Mouse (Mus musculus): ENCODE results near the gene Spata20. TPM values are rescaled to one million over a fixed set of nuclear protein-coding genes. Genes with fewer than 3 reads are reported as not detected.

Gene Spata20
- polyA plus RNA-seq, 1 experiment from 2014 or later: not detected

GRCm38 (mm10) chr11:94451091-94451773 is 34.7 kb downstream of the Spata20 start:
- Histone ChIP-seq H3K4me3 (ENCODE audit: control insufficient read depth in 1 of 2, insufficient read depth in 1 of 2, low read depth in 1 of 2, low read length in 2 of 2) (no peak overlapping the region), H3K27me3 (ENCODE audit: control insufficient read depth, insufficient read depth, low read length) (no peaks in the 10 kb centered on the region), H3K36me3 (ENCODE audit: control insufficient read depth, insufficient read depth, low read length) (no peaks in the 10 kb centered on the region), H3K27ac (replicated peaks in 1 of 2; ENCODE audit: control insufficient read depth in 1 of 2, insufficient read depth in 1 of 2, low read depth in 2 of 2, low read length in 2 of 2) (peak overlapping the region; percentile 82 to 95), H3K4me2 (ENCODE audit: low read length) (peak overlapping the region; percentile 27), H3K9ac (ENCODE audit: low read length) (peak overlapping the region; percentile 41; the same call in 1 of the 2 replicates), H3K9me3 (ENCODE audit: control insufficient read depth, low read length) (no peaks in the 10 kb centered on the region), H3K4me1 (ENCODE audit: control insufficient read depth in 2 of 2, insufficient read depth in 2 of 2, low read length in 2 of 2) (peaks cover 44 to 45% of the 10 kb centered on the region in 2 experiments)
- WGBS: 11% methylated on average over 12 of the region's 12 CpGs
- peak; percentile 90 for ATAC-seq (ENCODE audit: insufficient number of reproducible peaks, insufficient read depth, low FRiP score, low read depth)

GRCm38 (mm10) chr11:94449886-94450285 is 36.1 kb downstream of the Spata20 start:
- no peak overlapping the region for H3K4me3 ChIP-seq (ENCODE audit: control insufficient read depth in 1 of 2, insufficient read depth in 1 of 2, low read depth in 1 of 2, low read length in 2 of 2)
- H3K4me1 ChIP-seq (ENCODE audit: control insufficient read depth in 2 of 2, insufficient read depth in 2 of 2, low read length in 2 of 2): peaks cover 44% of the 10 kb centered on the region in 2 experiments
- no peaks in the 10 kb centered on the region for H3K9me3 ChIP-seq (ENCODE audit: control insufficient read depth, low read length)
- H3K27me3 ChIP-seq (ENCODE audit: control insufficient read depth, insufficient read depth, low read length): no peaks in the 10 kb centered on the region
- ATAC-seq (ENCODE audit: insufficient number of reproducible peaks, insufficient read depth, low FRiP score, low read depth): peak; percentile 3; the same call in 1 of the 2 replicates
- H3K9ac ChIP-seq (ENCODE audit: low read length): 0 out of 2 replicates have a peak overlapping the region, but pooled peaks have one; percentile 32
- H3K27ac ChIP-seq (replicated peaks in 1 of 2; ENCODE audit: control insufficient read depth in 1 of 2, insufficient read depth in 1 of 2, low read depth in 2 of 2, low read length in 2 of 2): peak overlapping the region; percentile 71 to 95
- no peaks in the 10 kb centered on the region for H3K36me3 ChIP-seq (ENCODE audit: control insufficient read depth, insufficient read depth, low read length)
- WGBS: 24% methylated on average over 5 of the region's 5 CpGs
- H3K4me2 ChIP-seq (ENCODE audit: low read length): peak overlapping the region; percentile 27

- H3K36me3 ChIP-seq (ENCODE audit: control insufficient read depth, insufficient read depth, low read length): no peaks in the 10 kb centered on the region
- no peak overlapping the region for H3K9ac ChIP-seq (ENCODE audit: low read length)
- H3K9me3 ChIP-seq (ENCODE audit: control insufficient read depth, low read length): no peaks in the 10 kb centered on the region
- no peak overlapping the region for H3K4me3 ChIP-seq (ENCODE audit: control insufficient read depth in 1 of 2, insufficient read depth in 1 of 2, low read depth in 1 of 2, low read length in 2 of 2)
- WGBS: 58% methylated on average over 8 of the region's 8 CpGs
- H3K27me3 ChIP-seq (ENCODE audit: control insufficient read depth, insufficient read depth, low read length): no peaks in the 10 kb centered on the region
- no peak for ATAC-seq (ENCODE audit: insufficient number of reproducible peaks, insufficient read depth, low FRiP score, low read depth)
- no peak overlapping the region for H3K4me2 ChIP-seq (ENCODE audit: low read length)
- peaks cover 44 to 47% of the 10 kb centered on the region in 2 experiments for H3K4me1 ChIP-seq (ENCODE audit: control insufficient read depth in 2 of 2, insufficient read depth in 2 of 2, low read length in 2 of 2)
- H3K27ac ChIP-seq (replicated peaks in 1 of 2; ENCODE audit: control insufficient read depth in 1 of 2, insufficient read depth in 1 of 2, low read depth in 2 of 2, low read length in 2 of 2): peak overlapping the region; percentile 71 to 95
Observed at GRCm38 (mm10) chr11:94449239-94449638, 36.7 kb downstream of the Spata20 start.

- Histone ChIP-seq H3K9me3 (ENCODE audit: control insufficient read depth, low read length) (no peaks in the 10 kb centered on the region), H3K27me3 (ENCODE audit: control insufficient read depth, insufficient read depth, low read length) (no peaks in the 10 kb centered on the region), H3K9ac (ENCODE audit: low read length) (no peak overlapping the region; the same call in 1 of the 2 replicates), H3K4me3 (ENCODE audit: control insufficient read depth in 1 of 2, insufficient read depth in 1 of 2, low read depth in 1 of 2, low read length in 2 of 2) (no peak overlapping the region), H3K4me1 (ENCODE audit: control insufficient read depth in 2 of 2, insufficient read depth in 2 of 2, low read length in 2 of 2) (peaks cover 42 to 44% of the 10 kb centered on the region in 2 experiments), H3K4me2 (ENCODE audit: low read length) (no peak overlapping the region), H3K27ac (replicated peaks in 1 of 2; ENCODE audit: control insufficient read depth in 1 of 2, insufficient read depth in 1 of 2, low read depth in 2 of 2, low read length in 2 of 2) (no peak overlapping the region), H3K36me3 (ENCODE audit: control insufficient read depth, insufficient read depth, low read length) (no peaks in the 10 kb centered on the region)
- WGBS: 42% methylated on average over 3 of the region's 3 CpGs
- ATAC-seq (ENCODE audit: insufficient number of reproducible peaks, insufficient read depth, low FRiP score, low read depth): no peak
Observed at GRCm38 (mm10) chr11:94447017-94447416, 39.0 kb downstream of the Spata20 start.

- no peak for ATAC-seq (ENCODE audit: insufficient number of reproducible peaks, insufficient read depth, low FRiP score, low read depth)
- Histone ChIP-seq H3K36me3 (ENCODE audit: control insufficient read depth, insufficient read depth, low read length) (no peaks in the 10 kb centered on the region), H3K4me3 (ENCODE audit: control insufficient read depth in 1 of 2, insufficient read depth in 1 of 2, low read depth in 1 of 2, low read length in 2 of 2) (no peak overlapping the region), H3K27me3 (ENCODE audit: control insufficient read depth, insufficient read depth, low read length) (no peaks in the 10 kb centered on the region), H3K9ac (ENCODE audit: low read length) (no peak overlapping the region), H3K9me3 (ENCODE audit: control insufficient read depth, low read length) (no peaks in the 10 kb centered on the region), H3K4me1 (ENCODE audit: control insufficient read depth in 2 of 2, insufficient read depth in 2 of 2, low read length in 2 of 2) (peaks cover 36 to 44% of the 10 kb centered on the region in 2 experiments), H3K4me2 (ENCODE audit: low read length) (no peak overlapping the region), H3K27ac (replicated peaks in 1 of 2; ENCODE audit: control insufficient read depth in 1 of 2, insufficient read depth in 1 of 2, low read depth in 2 of 2, low read length in 2 of 2) (no peak overlapping the region)
- 54% methylated on average over 4 of the region's 4 CpGs for WGBS
Observed at GRCm38 (mm10) chr11:94445300-94445699, 40.7 kb downstream of the Spata20 start.

GRCm38 (mm10) chr11:94444829-94445228 is 41.1 kb downstream of the Spata20 start:
- Histone ChIP-seq H3K27ac (replicated peaks in 1 of 2; ENCODE audit: control insufficient read depth in 1 of 2, insufficient read depth in 1 of 2, low read depth in 2 of 2, low read length in 2 of 2) (no peak overlapping the region), H3K27me3 (ENCODE audit: control insufficient read depth, insufficient read depth, low read length) (no peaks in the 10 kb centered on the region), H3K9me3 (ENCODE audit: control insufficient read depth, low read length) (no peaks in the 10 kb centered on the region), H3K9ac (ENCODE audit: low read length) (no peak overlapping the region), H3K4me2 (ENCODE audit: low read length) (no peak overlapping the region), H3K4me3 (ENCODE audit: control insufficient read depth in 1 of 2, insufficient read depth in 1 of 2, low read depth in 1 of 2, low read length in 2 of 2) (no peak overlapping the region), H3K4me1 (ENCODE audit: control insufficient read depth in 2 of 2, insufficient read depth in 2 of 2, low read length in 2 of 2) (peaks cover 32 to 39% of the 10 kb centered on the region in 2 experiments), H3K36me3 (ENCODE audit: control insufficient read depth, insufficient read depth, low read length) (no peaks in the 10 kb centered on the region)
- ATAC-seq (ENCODE audit: insufficient number of reproducible peaks, insufficient read depth, low FRiP score, low read depth): no peak
- WGBS: 74% methylated on average over 5 of the region's 5 CpGs

- ATAC-seq (ENCODE audit: insufficient number of reproducible peaks, insufficient read depth, low FRiP score, low read depth): no peak
- H3K4me2 ChIP-seq (ENCODE audit: low read length): no peak overlapping the region
- peak overlapping the region; percentile 29 to 59; a peak in 3 of 4 replicates for H3K27ac ChIP-seq (replicated peaks in 1 of 2; ENCODE audit: control insufficient read depth in 1 of 2, insufficient read depth in 1 of 2, low read depth in 2 of 2, low read length in 2 of 2)
- no peak overlapping the region for H3K4me3 ChIP-seq (ENCODE audit: control insufficient read depth in 1 of 2, insufficient read depth in 1 of 2, low read depth in 1 of 2, low read length in 2 of 2)
- H3K9ac ChIP-seq (ENCODE audit: low read length): no peak overlapping the region
- no peaks in the 10 kb centered on the region for H3K36me3 ChIP-seq (ENCODE audit: control insufficient read depth, insufficient read depth, low read length)
- no peaks in the 10 kb centered on the region for H3K27me3 ChIP-seq (ENCODE audit: control insufficient read depth, insufficient read depth, low read length)
- H3K4me1 ChIP-seq (ENCODE audit: control insufficient read depth in 2 of 2, insufficient read depth in 2 of 2, low read length in 2 of 2): peaks cover 14 to 22% of the 10 kb centered on the region in 2 experiments
- no peaks in the 10 kb centered on the region for H3K9me3 ChIP-seq (ENCODE audit: control insufficient read depth, low read length)
- 44% methylated on average over 9 of the region's 9 CpGs for WGBS
Observed at GRCm38 (mm10) chr11:94441752-94442151, 44.2 kb downstream of the Spata20 start.

Measured in heart, embryonic 14.5 days (tissue).